Comparison of ENCODE assay signal across 29 mouse cellular contexts in the genomic region with DNA sequence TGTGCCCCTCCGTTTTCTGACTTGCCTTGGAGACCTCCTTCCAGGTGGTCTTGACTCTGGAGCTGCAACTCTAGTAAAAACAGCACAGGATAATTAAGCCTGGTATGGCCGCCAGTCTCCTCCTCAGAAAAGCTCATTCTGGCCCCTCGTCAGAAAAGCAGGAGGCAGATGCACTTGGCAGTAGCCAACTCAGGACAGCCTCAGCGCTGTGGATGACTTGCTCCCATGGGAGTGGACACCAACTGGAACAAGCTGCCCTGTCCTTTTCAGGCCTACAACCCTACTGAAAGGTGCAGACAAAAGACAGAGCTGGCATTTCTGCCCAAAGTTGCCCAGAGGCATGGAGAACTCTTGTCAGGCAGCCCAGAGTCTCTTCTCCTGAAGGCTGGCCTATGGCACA. TPM values are rescaled to one million over a fixed set of nuclear protein-coding genes. Genes with fewer than 3 reads are reported as not detected.
DNase-seq lines count a peak whose midpoint lies in the region; ATAC-seq and TF ChIP-seq lines count a peak whose summit lies in the region.
"Had no signal": no experiment of that assay in that cellular context is flagged by ENCODE, and none has a peak within 500 bp of the region (broad histone marks: within the 10 kb centered on the region; RNA-seq: fewer than 3 reads in every experiment).

No protein-coding gene starts in this region.

- no peaks in the 10 kb centered on the region for H3K36me3 ChIP-seq in hindbrain, postnatal 0 days (ENCODE audit: insufficient read depth, low read length)
- no peaks in the 10 kb centered on the region for H3K36me3 ChIP-seq in hindbrain, embryonic 11.5 days (ENCODE audit: control insufficient read depth, insufficient read depth, low read length)
- no peaks in the 10 kb centered on the region for H3K36me3 ChIP-seq in midbrain, postnatal 0 days (ENCODE audit: insufficient read depth, low read length)
- H3K36me3 ChIP-seq in midbrain, embryonic 15.5 days (replicated peaks): no peaks in the 10 kb centered on the region
- H3K36me3 ChIP-seq: embryonic facial prominence, embryonic 13.5 days; embryonic facial prominence, embryonic 15.5 days; forebrain, embryonic 10.5 days; forebrain, embryonic 12.5 days; G1E had no signal

- no peaks in the 10 kb centered on the region for H3K27me3 ChIP-seq in hindbrain, postnatal 0 days (ENCODE audit: insufficient read depth, low read length)
- H3K27me3 ChIP-seq in hindbrain, embryonic 11.5 days (ENCODE audit: control insufficient read depth, insufficient read depth, low read length): no peaks in the 10 kb centered on the region
- H3K27me3 ChIP-seq in midbrain, postnatal 0 days (ENCODE audit: insufficient read depth, low read length): no peaks in the 10 kb centered on the region
- H3K27me3 ChIP-seq in midbrain, embryonic 15.5 days (replicated peaks): no peaks in the 10 kb centered on the region
- H3K27me3 ChIP-seq: embryonic facial prominence, embryonic 13.5 days; embryonic facial prominence, embryonic 15.5 days; forebrain, embryonic 12.5 days had no signal

- WGBS in hindbrain, postnatal 0 days: 42% methylated on average over 4 of the region's 4 CpGs
- 65% methylated on average over 4 of the region's 4 CpGs for WGBS in hindbrain, embryonic 11.5 days
- WGBS in midbrain, postnatal 0 days: 42% methylated on average over 4 of the region's 4 CpGs
- 66% methylated on average over 4 of the region's 4 CpGs for WGBS in midbrain, embryonic 15.5 days

- H3K27ac ChIP-seq in hindbrain, postnatal 0 days: 0 out of 2 replicates have a peak overlapping the region, but pooled peaks have one; percentile 32
- no peak overlapping the region for H3K27ac ChIP-seq in hindbrain, embryonic 11.5 days (ENCODE audit: low read depth, low read length)
- H3K27ac ChIP-seq in midbrain, postnatal 0 days (ENCODE audit: low read depth, low read length): no peak overlapping the region
- no peak overlapping the region for H3K27ac ChIP-seq in midbrain, embryonic 15.5 days
- H3K27ac ChIP-seq: embryonic facial prominence, embryonic 13.5 days; embryonic facial prominence, embryonic 15.5 days; forebrain, embryonic 10.5 days; forebrain, embryonic 12.5 days had no signal

- H3K4me3 ChIP-seq in hindbrain, postnatal 0 days (ENCODE audit: low read length): no peak overlapping the region
- H3K4me3 ChIP-seq in hindbrain, embryonic 11.5 days (ENCODE audit: low read depth, low read length): no peak overlapping the region
- H3K4me3 ChIP-seq in midbrain, postnatal 0 days (ENCODE audit: low read depth, low read length): no peak overlapping the region
- no peak overlapping the region for H3K4me3 ChIP-seq in midbrain, embryonic 15.5 days
- H3K4me3 ChIP-seq: embryonic facial prominence, embryonic 13.5 days; embryonic facial prominence, embryonic 15.5 days; erythroblast, embryonic 14.5 days; forebrain, embryonic 10.5 days; forebrain, embryonic 12.5 days had no signal

- TF ChIP-seq CTCF in hindbrain, postnatal 0 days (IDR thresholded peaks at IDR 0.05; ENCODE audit: low read depth): no peak
- no peak for TF ChIP-seq CTCF in midbrain, postnatal 0 days (IDR thresholded peaks at IDR 0.05)

- no peaks in the 10 kb centered on the region for H3K9me3 ChIP-seq in hindbrain, postnatal 0 days (ENCODE audit: low read length)
- no peaks in the 10 kb centered on the region for H3K9me3 ChIP-seq in hindbrain, embryonic 11.5 days (ENCODE audit: control insufficient read depth, low read length)
- H3K9me3 ChIP-seq in midbrain, postnatal 0 days (ENCODE audit: low read length): no peaks in the 10 kb centered on the region
- no peaks in the 10 kb centered on the region for H3K9me3 ChIP-seq in midbrain, embryonic 15.5 days
- H3K9me3 ChIP-seq: embryonic facial prominence, embryonic 13.5 days; embryonic facial prominence, embryonic 15.5 days; forebrain, embryonic 10.5 days; forebrain, embryonic 12.5 days; G1E had no signal

- no peak for ATAC-seq in cerebellum, adult (ENCODE audit: insufficient number of reproducible peaks, low FRiP score, low TSS enrichment)
- ATAC-seq in hindbrain, postnatal 0 days: no peak
- no peak for ATAC-seq in hindbrain, embryonic 11.5 days (ENCODE audit: low FRiP score)
- no peak for ATAC-seq in midbrain, postnatal 0 days (ENCODE audit: low FRiP score)
- no peak for ATAC-seq in midbrain, embryonic 15.5 days (replicated peaks)
- ATAC-seq: activated CD4-positive, CD25-positive, alpha-beta regulatory T cell, adult 4 months; CD4-positive, CD25-positive, alpha-beta regulatory T cell, adult 4 months; forebrain, embryonic 14.5 days; forebrain, embryonic 16.5 days; Patski had no signal

- peak; percentile 79 to 83 for DNase-seq in cerebellum, postnatal 10 days
- DNase-seq in cerebellum, postnatal 25 days: peak; percentile 37 to 40
- no peak for DNase-seq in cerebellum, adult 9-11 months
- peak; percentile 31 for DNase-seq in hindbrain, postnatal 0 days (ENCODE audit: low spot score)
- no peak for DNase-seq in hindbrain, embryonic 11.5 days (ENCODE audit: low spot score)
- DNase-seq in midbrain, postnatal 0 days (ENCODE audit: low spot score): peak; percentile 25
- DNase-seq: adrenal gland, adult 2 months; adrenal gland, postnatal 10 days; adrenal gland, postnatal 25 days; B cell, adult 2 months; cerebellum, adult 11-12 months; cerebellum, postnatal 36 days; embryo, embryonic 11 days had no signal

- no peak overlapping the region for H3K9ac ChIP-seq in hindbrain, postnatal 0 days (replicated peaks; ENCODE audit: low read length)
- no peak overlapping the region for H3K9ac ChIP-seq in hindbrain, embryonic 11.5 days (ENCODE audit: low read depth, low read length)
- no peak overlapping the region for H3K9ac ChIP-seq in midbrain, postnatal 0 days (replicated peaks; ENCODE audit: low read length, poor library complexity, severe bottlenecking)
- no peak overlapping the region for H3K9ac ChIP-seq in midbrain, embryonic 15.5 days
- H3K9ac ChIP-seq: embryonic facial prominence, embryonic 13.5 days; embryonic facial prominence, embryonic 15.5 days; forebrain, embryonic 12.5 days had no signal

- H3K4me1 ChIP-seq in hindbrain, postnatal 0 days (ENCODE audit: insufficient read depth, low read length): peaks cover 3% of the 10 kb centered on the region; the same call in 1 of the 2 replicates
- H3K4me1 ChIP-seq in hindbrain, embryonic 11.5 days (replicated peaks; ENCODE audit: control insufficient read depth, insufficient read depth, low read length): no peaks in the 10 kb centered on the region
- no peaks in the 10 kb centered on the region for H3K4me1 ChIP-seq in midbrain, postnatal 0 days (ENCODE audit: insufficient read depth, low read length)
- no peaks in the 10 kb centered on the region for H3K4me1 ChIP-seq in midbrain, embryonic 15.5 days
- H3K4me1 ChIP-seq: forebrain, embryonic 12.5 days had no signal

- H3K4me2 ChIP-seq in hindbrain, postnatal 0 days (ENCODE audit: low read depth, low read length): no peak overlapping the region
- H3K4me2 ChIP-seq in hindbrain, embryonic 11.5 days (replicated peaks; ENCODE audit: low read depth, low read length): no peak overlapping the region
- no peak overlapping the region for H3K4me2 ChIP-seq in midbrain, postnatal 0 days (ENCODE audit: low read depth, low read length, poor library complexity, severe bottlenecking)
- H3K4me2 ChIP-seq in midbrain, embryonic 15.5 days: no peak overlapping the region
- H3K4me2 ChIP-seq: embryonic facial prominence, embryonic 13.5 days; embryonic facial prominence, embryonic 15.5 days; forebrain, embryonic 12.5 days had no signal

RNA-seq across cellular contexts. Expression of a gene that starts 17.5 kb away (rescaled TPM):
- 20.5 and 24.5 TPM in 2 replicates for total RNA-seq in hindbrain, postnatal 0 days (2014; rRNA removed)
- 8.8 and 9.4 TPM in 2 replicates for polyA plus RNA-seq in hindbrain, postnatal 0 days (2015; fragmentation: Nextera tagmentation; extraction: Ambion mirVana)
- 15.8 and 16.7 TPM in 2 replicates for polyA plus RNA-seq in hindbrain, embryonic 11.5 days (2014; fragmentation: Nextera tagmentation; extraction: Ambion mirVana)
- total RNA-seq in midbrain, postnatal 0 days (2014; rRNA removed): 19.2 and 25.6 TPM in 2 replicates
- polyA plus RNA-seq in midbrain, postnatal 0 days (2015; fragmentation: Nextera tagmentation; extraction: Ambion mirVana): 8.4 and 9.9 TPM in 2 replicates
- polyA plus RNA-seq in midbrain, embryonic 15.5 days (2015; fragmentation: Nextera tagmentation; extraction: Ambion mirVana): 16.8 and 18.1 TPM in 2 replicates

RNA-seq across cellular contexts. Expression of a gene that starts 39.5 kb away (rescaled TPM):
- 1.3 and 2.7 TPM in 2 replicates for total RNA-seq in hindbrain, postnatal 0 days (2014; rRNA removed)
- 0.18 TPM in 2 replicates for polyA plus RNA-seq in hindbrain, postnatal 0 days (2015; fragmentation: Nextera tagmentation; extraction: Ambion mirVana)
- 0.07 and 0.19 TPM in 2 replicates for polyA plus RNA-seq in hindbrain, embryonic 11.5 days (2014; fragmentation: Nextera tagmentation; extraction: Ambion mirVana)
- 2.8 and 3.7 TPM in 2 replicates for total RNA-seq in midbrain, postnatal 0 days (2014; rRNA removed)
- 0.16 and 0.23 TPM in 2 replicates for polyA plus RNA-seq in midbrain, postnatal 0 days (2015; fragmentation: Nextera tagmentation; extraction: Ambion mirVana)
- polyA plus RNA-seq in midbrain, embryonic 15.5 days (2015; fragmentation: Nextera tagmentation; extraction: Ambion mirVana): 0.18 and 0.25 TPM in 2 replicates
- total RNA-seq: CH12.LX; common myeloid progenitor, adult 5-6 weeks had no signal
- polyA plus RNA-seq: activated CD4-positive, CD25-positive, alpha-beta regulatory T cell, adult 4 months; CD4-positive, CD25-positive, alpha-beta regulatory T cell, adult 4 months; embryonic facial prominence, embryonic 11.5 days; G1E had no signal

RNA-seq across cellular contexts. Expression of a gene that starts 46.7 kb away (rescaled TPM):
- 2.3 and 7.8 TPM in 2 replicates for total RNA-seq in hindbrain, postnatal 0 days (2014; rRNA removed)
- polyA plus RNA-seq in hindbrain, postnatal 0 days (2015; fragmentation: Nextera tagmentation; extraction: Ambion mirVana): 2.2 and 3.2 TPM in 2 replicates
- 6.1 and 7.4 TPM in 2 replicates for polyA plus RNA-seq in hindbrain, embryonic 11.5 days (2014; fragmentation: Nextera tagmentation; extraction: Ambion mirVana)
- 0.38 TPM in 1 of 2 replicates, not detected in the other for total RNA-seq in midbrain, postnatal 0 days (2014; rRNA removed)
- polyA plus RNA-seq in midbrain, postnatal 0 days (2015; fragmentation: Nextera tagmentation; extraction: Ambion mirVana): 0.12 TPM in 1 of 2 replicates, not detected in the other
- 0.13 TPM in 1 of 2 replicates, not detected in the other for polyA plus RNA-seq in midbrain, embryonic 15.5 days (2015; fragmentation: Nextera tagmentation; extraction: Ambion mirVana)
- total RNA-seq: CH12.LX; common myeloid progenitor, adult 5-6 weeks; G1E had no signal
- polyA plus RNA-seq: activated CD4-positive, CD25-positive, alpha-beta regulatory T cell, adult 4 months; CD4-positive, CD25-positive, alpha-beta regulatory T cell, adult 4 months; erythroblast, embryonic 14.5 days; forebrain, embryonic 12.5 days; forebrain, embryonic 14.5 days; forebrain, embryonic 16.5 days; G1E; Patski had no signal

Comparison
In these comparisons a context has a peak if more than half of its experiments do, and no peak if none do; other contexts are left out.
1. DNase-seq: peak in cerebellum, postnatal 10 days (2 of 2), cerebellum, postnatal 25 days (2 of 2), hindbrain, postnatal 0 days (single experiment) and midbrain, postnatal 0 days (single experiment); none in cerebellum, adult 9-11 months (single experiment) and hindbrain, embryonic 11.5 days (single experiment).